Mouse (Mus musculus): Measurements from ENCODE around the gene Ppp2r3c. TPM values are rescaled to one million over a fixed set of nuclear protein-coding genes. Genes with fewer than 3 reads are reported as not detected.

Gene Ppp2r3c
- 1 to 10 TPM in 1 of 2 experiments, under 1 TPM in 1; 0.42 to 3.3 TPM for polyA plus RNA-seq (2012; fragmentation: generic; extraction: Trizol)

GRCm38 (mm10) chr12:55302485-55303441, at the start of gene Ppp2r3c:
Gene Ppp2r3c (minus strand): TSS chr12:55302998.

GRCm38 (mm10) chr12:55299336-55299735, 3.5 kb downstream of the Ppp2r3c start, which contains the start of gene 1110008L16Rik:
Gene 1110008L16Rik (plus strand): TSS chr12:55299577.

GRCm38 (mm10) chr12:55229626-55230519, 72.9 kb downstream of the Ppp2r3c start, which contains the start of gene Srp54c:
Gene Srp54c (plus strand): TSS chr12:55230168.

Other genes starting within 250 kb of the Ppp2r3c start
- gene 2700097O09Rik, start 222.9 kb downstream of the Ppp2r3c start, polyA plus RNA-seq (2012; fragmentation: generic; extraction: Trizol): 1 to 10 TPM in 1 of 2 experiments, under 1 TPM in 1; 0.39 to 4.2 TPM
- 1 to 10 TPM in 1 of 2 experiments, under 1 TPM in 1; 0.78 to 6.1 TPM for gene Srp54a, start 222.7 kb downstream of the Ppp2r3c start, polyA plus RNA-seq (2012; fragmentation: generic; extraction: Trizol)
- gene Fam177a, start 178.5 kb downstream of the Ppp2r3c start, polyA plus RNA-seq (2012; fragmentation: generic; extraction: Trizol): 1 to 10 TPM; 4.5 to 7.2 TPM
- gene Srp54b, start 147.9 kb downstream of the Ppp2r3c start, polyA plus RNA-seq (2012; fragmentation: generic; extraction: Trizol): 1 to 10 TPM in 1 of 2 experiments, under 1 TPM in 1; 0.41 to 9.4 TPM
- gene 1700047I17Rik2, start 103.4 kb downstream of the Ppp2r3c start, polyA plus RNA-seq (2012; fragmentation: generic; extraction: Trizol): not detected
- 10 to 100 TPM in 1 of 2 experiments, under 1 TPM in 1; 0.94 to 10.6 TPM for gene Srp54c, start 72.8 kb downstream of the Ppp2r3c start, polyA plus RNA-seq (2012; fragmentation: generic; extraction: Trizol)
- 10 to 100 TPM in 1 of 2 experiments, 1 to 10 TPM in 1; 4.0 to 10.8 TPM for gene 1110008L16Rik, start 3.4 kb downstream of the Ppp2r3c start, polyA plus RNA-seq (2012; fragmentation: generic; extraction: Trizol)
- gene Psma6, start 81.2 kb upstream of the Ppp2r3c start, polyA plus RNA-seq (2012; fragmentation: generic; extraction: Trizol): 100 to 1,000 TPM in 1 of 2 experiments, 10 to 100 TPM in 1; 74.4 to 208 TPM
- gene Nfkbia, start 189.6 kb upstream of the Ppp2r3c start, polyA plus RNA-seq (2012; fragmentation: generic; extraction: Trizol): 10 to 100 TPM; 72.0 to 88.9 TPM